Comparison of ENCODE assay signal across 23 mouse cellular contexts in the genomic region with DNA sequence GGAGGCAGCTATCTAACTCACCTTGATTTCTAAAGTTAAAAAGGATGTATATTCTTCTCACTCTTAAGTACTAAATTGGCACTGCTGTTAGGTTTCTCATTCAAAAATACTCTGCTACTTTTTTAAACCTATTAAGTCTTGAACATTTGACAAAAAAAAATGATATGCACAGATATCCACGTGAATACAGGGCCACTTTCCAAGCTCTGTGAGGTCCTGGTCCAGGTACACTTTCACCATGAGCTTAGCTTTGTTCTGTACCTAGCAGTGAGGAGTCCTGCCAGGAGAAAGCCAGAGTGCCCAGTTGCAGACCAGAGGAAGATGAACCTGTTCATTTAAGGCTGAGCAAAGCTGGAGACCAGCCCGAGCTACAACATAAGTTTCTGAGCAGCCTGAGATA. TPM values are rescaled to one million over a fixed set of nuclear protein-coding genes. Genes with fewer than 3 reads are reported as not detected.
"Had no signal": no experiment of that assay in that cellular context is flagged by ENCODE, and none has a peak within 500 bp of the region (broad histone marks: within the 10 kb centered on the region; RNA-seq: fewer than 3 reads in every experiment).

No protein-coding gene starts in this region.

- ATAC-seq: liver, postnatal 0 days; lung, postnatal 0 days; midbrain, embryonic 15.5 days had no signal

- H3K9ac ChIP-seq: liver, postnatal 0 days; lung, embryonic 15.5 days; midbrain, embryonic 12.5 days; midbrain, embryonic 15.5 days; neural tube, embryonic 12.5 days; stomach, embryonic 15.5 days had no signal

- H3K9me3 ChIP-seq: lung, embryonic 15.5 days; megakaryocyte, embryonic 14.5 days; midbrain, embryonic 12.5 days; midbrain, embryonic 15.5 days; neural tube, embryonic 12.5 days; stomach, embryonic 15.5 days had no signal

- H3K4me3 ChIP-seq: lung, embryonic 15.5 days; midbrain, embryonic 12.5 days; midbrain, embryonic 15.5 days; neural tube, embryonic 12.5 days; stomach, embryonic 15.5 days had no signal

- H3K27ac ChIP-seq: lung, embryonic 15.5 days; macrophage; midbrain, embryonic 12.5 days; midbrain, embryonic 15.5 days; neural tube, embryonic 12.5 days; stomach, embryonic 15.5 days; stomach, postnatal 0 days had no signal

- H3K4me2 ChIP-seq: lung, embryonic 15.5 days; midbrain, embryonic 12.5 days; midbrain, embryonic 15.5 days; neural tube, embryonic 12.5 days; stomach, embryonic 15.5 days had no signal

- H3K36me3 ChIP-seq: lung, embryonic 15.5 days; midbrain, embryonic 12.5 days; midbrain, embryonic 15.5 days; neural tube, embryonic 12.5 days; stomach, embryonic 15.5 days had no signal

- DNase-seq: liver, postnatal 0 days; lung, adult 2 months; lung, postnatal 14 days; lung, postnatal 36 days; right cerebral cortex, postnatal 14 days; thymus, adult 2 months; thymus, postnatal 25 days; thymus, postnatal 4 days had no signal

RNA-seq across cellular contexts. Expression of gene Cnpy1, which starts 32.2 kb away (rescaled TPM):
- total RNA-seq: megakaryocyte progenitor cell, adult 5-6 weeks; monocyte, adult 5-6 weeks; neutrophil, adult 5-6 weeks had no signal
- polyA plus RNA-seq: liver, postnatal 0 days; macrophage; spleen, adult 2 months; thymus, adult 2 months had no signal

RNA-seq across cellular contexts. Expression of gene En2, which starts 47.9 kb away (rescaled TPM):
- total RNA-seq: megakaryocyte progenitor cell, adult 5-6 weeks; monocyte, adult 5-6 weeks; neutrophil, adult 5-6 weeks had no signal
- polyA plus RNA-seq: liver, postnatal 0 days; lung, adult 2 months; lung, embryonic 15.5 days; lung, postnatal 0 days; macrophage; neural tube, embryonic 14.5 days; spleen, adult 2 months; stomach, embryonic 15.5 days; stomach, postnatal 0 days; urinary bladder, adult 2 months had no signal
